Mouse (Mus musculus) CH12.LX (cell line): ENCODE data around the gene Rgs19. TPM values are rescaled to one million over a fixed set of nuclear protein-coding genes. Genes with fewer than 3 reads are reported as not detected.

Source experiments
- DNase-seq: peaks from one replicate; pipeline ENCODE4 v3.0.0-alpha.2; 2013; ENCODE audit errors: extremely low read depth
- H3K27ac ChIP-seq: 2 replicates; pipeline ENCODE4 v1.5.1; 2012; ENCODE audit warnings: low read depth, mild to moderate bottlenecking, control low read depth, moderate library complexity; ENCODE audit not compliant: insufficient read depth
- H3K27me3 ChIP-seq: replicated peaks from 2 replicates; pipeline ENCODE3; 2012; ENCODE audit warnings: inconsistent platforms
- H3K36me3 ChIP-seq, 2 experiments: replicated peaks in 1 of 2; 2 replicates each; pipeline versions ENCODE3 to v1.6.1; 2012; ENCODE audit warnings: inconsistent platforms in 1 of 2, low read length in 1 of 2, mild to moderate bottlenecking in 1 of 2, mixed read lengths in 1 of 2, moderate library complexity in 1 of 2; ENCODE audit not compliant: control insufficient read depth in 1 of 2, insufficient read depth in 1 of 2
- H3K4me1 ChIP-seq, 2 experiments: 2 replicates each; pipeline ENCODE4 v1.6.1; 2012; ENCODE audit warnings: inconsistent platforms in 1 of 2, moderate library complexity in 1 of 2; ENCODE audit not compliant: insufficient read depth in 2 of 2, control insufficient read depth in 1 of 2
- H3K4me2 ChIP-seq: 2 replicates; pipeline ENCODE4 v1.6.1; 2012; ENCODE audit warnings: low read depth, mild to moderate bottlenecking, control low read depth; ENCODE audit not compliant: poor library complexity, insufficient read depth, severe bottlenecking
- H3K4me3 ChIP-seq, 3 experiments: fragments of 150-350 bp in 1 of 3; sonication (generic) in 1 of 3; replicated peaks in 1 of 3; 2 replicates each; pipeline versions ENCODE3 to v1.5.1; 2011 to 2012; ENCODE audit warnings: low read depth in 2 of 3, low read length in 2 of 3, mild to moderate bottlenecking in 2 of 3, moderate library complexity in 2 of 3, control low read depth in 1 of 3, improper control_type of control experiment in 1 of 3, inconsistent platforms in 1 of 3, mixed read lengths in 1 of 3; ENCODE audit not compliant: poor library complexity in 1 of 3
- H3K79me2 ChIP-seq: replicated peaks from 2 replicates; pipeline ENCODE4 v1.6.1; 2012; ENCODE audit warnings: mild to moderate bottlenecking, moderate library complexity; ENCODE audit not compliant: control insufficient read depth, poor library complexity, insufficient read depth, severe bottlenecking; ENCODE audit errors: extremely low read depth
- H3K9ac ChIP-seq: 2 replicates; pipeline ENCODE4 v1.6.1; 2012; ENCODE audit warnings: low read depth, mild to moderate bottlenecking, control low read depth, moderate library complexity; ENCODE audit not compliant: insufficient read depth
- H3K9me3 ChIP-seq: replicated peaks from 2 replicates; pipeline ENCODE3; 2012; ENCODE audit warnings: low read length, inconsistent platforms, mixed read lengths
- BHLHE40 ChIP-seq: IDR thresholded peaks from 2 replicates; pipeline ENCODE4 v1.6.1; 2011; ENCODE audit warnings: mild to moderate bottlenecking, low read depth, low read length, improper control_type of control experiment
- CHD2 ChIP-seq: IDR thresholded peaks from 2 replicates; pipeline ENCODE4 v1.6.1; 2011; ENCODE audit warnings: low read length, improper control_type of control experiment
- CTCF ChIP-seq, 2 experiments: IDR thresholded peaks in 1 of 2; conservative IDR thresholded peaks in 1 of 2; 2 replicates each; pipeline ENCODE4 v1.5.1; 2011 to 2012; ENCODE audit warnings: low read depth in 2 of 2, low read length in 2 of 2, improper control_type of control experiment in 1 of 2, inconsistent platforms in 1 of 2, mild to moderate bottlenecking in 1 of 2, moderate library complexity in 1 of 2
- E2F4 ChIP-seq: IDR thresholded peaks from 2 replicates; pipeline ENCODE4 v1.6.1; 2011; ENCODE audit warnings: low read depth, low read length, improper control_type of control experiment; ENCODE audit not compliant: insufficient replicate concordance
- ETS1 ChIP-seq: conservative IDR thresholded peaks from 2 replicates; pipeline ENCODE4 v1.6.1; 2012; ENCODE audit warnings: low read depth, mild to moderate bottlenecking, inconsistent platforms, low read length, improper control_type of control experiment, moderate library complexity
- HCFC1 ChIP-seq: IDR thresholded peaks from 2 replicates; pipeline ENCODE4 v1.6.1; 2012; ENCODE audit warnings: low read depth, mild to moderate bottlenecking, inconsistent platforms, low read length, improper control_type of control experiment
- IRF4 ChIP-seq: IDR thresholded peaks from 2 replicates; pipeline ENCODE4 v1.6.1; 2014; ENCODE audit warnings: low read depth, mild to moderate bottlenecking, inconsistent platforms, low read length, improper control_type of control experiment
- KAT2A ChIP-seq: IDR thresholded peaks from 2 replicates; pipeline ENCODE4 v1.6.1; 2012; ENCODE audit warnings: low read length, improper control_type of control experiment, inconsistent platforms; ENCODE audit not compliant: insufficient replicate concordance
- MAFK ChIP-seq: IDR thresholded peaks from 2 replicates; pipeline ENCODE4 v1.6.1; 2011; ENCODE audit warnings: low read length, improper control_type of control experiment; ENCODE audit not compliant: insufficient replicate concordance
- MAZ ChIP-seq: IDR thresholded peaks from 2 replicates; pipeline ENCODE4 v1.6.1; 2012; ENCODE audit warnings: low read depth, mild to moderate bottlenecking, inconsistent platforms, low read length, improper control_type of control experiment, moderate library complexity
- NELFE ChIP-seq: IDR thresholded peaks from 2 replicates; pipeline ENCODE4 v1.6.1; 2011; ENCODE audit warnings: low read depth, low read length, improper control_type of control experiment
- NRF1 ChIP-seq: IDR thresholded peaks from 2 replicates; pipeline ENCODE4 v1.6.1; 2014; ENCODE audit warnings: low read depth, mild to moderate bottlenecking, inconsistent platforms, low read length, improper control_type of control experiment, moderate library complexity
- RAD21 ChIP-seq: IDR thresholded peaks from 2 replicates; pipeline ENCODE4 v1.6.1; 2011; ENCODE audit warnings: low read depth, mild to moderate bottlenecking, low read length, improper control_type of control experiment, moderate library complexity
- SMC3 ChIP-seq: IDR thresholded peaks from 2 replicates; pipeline ENCODE4 v1.6.1; 2011; ENCODE audit warnings: low read depth, low read length, improper control_type of control experiment
- TBP ChIP-seq: conservative IDR thresholded peaks from 2 replicates; pipeline ENCODE4 v1.6.1; 2011; ENCODE audit warnings: low read depth, low read length, improper control_type of control experiment
- TCF12 ChIP-seq: IDR thresholded peaks from 2 replicates; pipeline ENCODE4 v1.6.1; 2014; ENCODE audit warnings: low read depth, mild to moderate bottlenecking, inconsistent platforms, low read length, improper control_type of control experiment
- ZC3H11A ChIP-seq: IDR thresholded peaks from 2 replicates; pipeline ENCODE4 v1.6.1; 2012; ENCODE audit warnings: low read depth, mild to moderate bottlenecking, inconsistent platforms, low read length, improper control_type of control experiment
- ZKSCAN1 ChIP-seq: IDR thresholded peaks from 2 replicates; pipeline ENCODE4 v1.6.1; 2012; ENCODE audit warnings: low read depth, inconsistent platforms, low read length, improper control_type of control experiment, borderline replicate concordance
- dilution Hi-C: fragments of 300-500 bp; cut with MboI; formaldehyde crosslinking; loops from 2 replicates; pipeline ENCODE4 v1.14.3; 2020; ENCODE audit warnings: low sequenced_read_pairs; ENCODE audit not compliant: extremely low pct_unique_long_range_greater_than_20kb, extremely low pct_ligation_motif_present
- in situ Hi-C: fragments of 300-500 bp; cut with MboI; formaldehyde crosslinking; loops from 3 replicates; pipeline ENCODE4 v1.14.3; 2019; ENCODE audit warnings: low sequenced_read_pairs, low pct_ligation_motif_present, low pct_unique_long_range_greater_than_20kb, mixed read lengths
- polyA plus RNA-seq: library from polyadenylated mRNA; unstranded; fragments of >175 nt; gene quantifications from 2 replicates; pipeline ENCODE4 v1.2.1, GENCODE M21; 2012; ENCODE audit warnings: low read depth; ENCODE audit not compliant: insufficient read length
- total RNA-seq, 2 experiments: library from RNA; depleted of rRNA; stranded (reverse); fragments of 300-350 nt in 1 of 2; fragments of >200 nt in 1 of 2; gene quantifications; 2 replicates each; pipeline ENCODE4 v1.2.3; 2012 to 2014

Gene Rgs19
- total and polyA plus RNA-seq, 3 experiments: 50.2 to 159 (median 67.0) TPM

GRCm38 (mm10) chr2:181659609-181660055 lies 34.1 kb downstream of the Rgs19 start:
- no peak overlapping the region for H3K4me2 ChIP-seq
- in situ Hi-C loops (no loop called here), dilution Hi-C loops (no loop called here)
- no peak overlapping the region for H3K9ac ChIP-seq
- peaks cover 6 to 28% of the 10 kb centered on the region in 2 experiments; a peak in 3 of 4 replicates for H3K4me1 ChIP-seq
- H3K27ac ChIP-seq: no peak overlapping the region
- H3K27me3 ChIP-seq: no peaks in the 10 kb centered on the region
- no peaks in the 10 kb centered on the region for H3K79me2 ChIP-seq
- no peak overlapping the region for H3K4me3 ChIP-seq
- H3K36me3 ChIP-seq: peaks cover 22 to 47% of the 10 kb centered on the region in 2 experiments
- peak; percentile 68 for DNase-seq
- TF ChIP-seq NELFE (peak; percentile 30; the same call in 1 of the 2 replicates), NRF1 (0 out of 2 replicates have a peak, but pooled peaks have one; percentile 15), ZKSCAN1 (no peak), ETS1 (no peak), TBP (no peak), MAZ (peak; percentile 50; the same call in 1 of the 2 replicates), E2F4 (no peak), RAD21 (peak; percentile 61), ZC3H11A (0 out of 2 replicates have a peak, but pooled peaks have one; percentile 20), CTCF (conservative IDR thresholded peaks at IDR 0.05 in 1 of 2, IDR thresholded peaks at IDR 0.05 in 1 of 2; ENCODE audit: low read depth in 2 of 2, low read length in 2 of 2) (peak; percentile 45 to 81), SMC3 (peak; percentile 91), TCF12 (peak; percentile 43; the same call in 1 of the 2 replicates), HCFC1 (no peak), IRF4 (no peak)
- H3K9me3 ChIP-seq: no peaks in the 10 kb centered on the region

- H3K79me2 ChIP-seq: no peaks in the 10 kb centered on the region
- in situ Hi-C loops (no loop called here), dilution Hi-C loops (no loop called here)
- no peak overlapping the region for H3K27ac ChIP-seq
- H3K27me3 ChIP-seq: no peaks in the 10 kb centered on the region
- peaks cover 6 to 27% of the 10 kb centered on the region in 2 experiments; a peak in 3 of 4 replicates for H3K4me1 ChIP-seq
- H3K4me3 ChIP-seq: no peak overlapping the region
- no peak for TF ChIP-seq MAFK
- TF ChIP-seq CHD2: no peak
- no peak for TF ChIP-seq KAT2A
- TF ChIP-seq ETS1: no peak
- no peak for TF ChIP-seq BHLHE40
- TF ChIP-seq HCFC1: no peak
- peaks cover 23 to 51% of the 10 kb centered on the region in 2 experiments for H3K36me3 ChIP-seq
- H3K9me3 ChIP-seq: no peaks in the 10 kb centered on the region
- no peak overlapping the region for H3K4me2 ChIP-seq
- no peak overlapping the region for H3K9ac ChIP-seq
- peak; percentile 15 for DNase-seq
These were observed 34.7 kb downstream of the Rgs19 start for GRCm38 (mm10) chr2:181658930-181659555.
